Mouse (Mus musculus): ENCODE measurements around the gene Kdm6b. TPM values are rescaled to one million over a fixed set of nuclear protein-coding genes. Genes with fewer than 3 reads are reported as not detected.

Kdm6b gene
- polyA plus RNA-seq, 1 experiment from 2014 or later, result 17.6 TPM

DNA sequence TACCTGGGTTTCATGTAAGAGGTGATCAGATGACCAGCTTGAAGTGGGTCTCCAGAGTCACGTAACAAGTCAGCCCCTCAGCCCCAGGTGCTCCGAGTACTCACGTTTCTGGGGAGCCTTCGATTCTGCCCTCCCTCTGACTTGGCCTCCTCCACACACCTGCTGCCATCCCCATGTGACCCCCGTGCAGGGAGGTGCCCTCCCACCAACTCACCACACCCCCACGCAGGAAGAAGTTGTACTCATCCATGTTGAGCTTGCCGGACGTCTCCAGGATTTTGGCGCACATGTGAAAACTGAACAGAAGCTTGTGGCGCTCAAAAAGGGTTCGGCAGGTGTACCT, 19.1 kb upstream of the Kdm6b start:
- H3K4me2 ChIP-seq (ENCODE audit: low read depth, low read length), result no peak overlapping the region
- H3K4me1 ChIP-seq (ENCODE audit: control insufficient read depth, insufficient read depth, low read length), result peaks cover 12% of the 10 kb centered on the region
- ATAC-seq, result no peak
- 74% methylated on average over 11 of the region's 11 CpGs for WGBS
- H3K4me3 ChIP-seq (ENCODE audit: low read length), result no peak overlapping the region
- H3K27me3 ChIP-seq (replicated peaks; ENCODE audit: control insufficient read depth, insufficient read depth, low read length), result no peaks in the 10 kb centered on the region
- no peak overlapping the region for H3K27ac ChIP-seq (ENCODE audit: low read length)
- no peaks in the 10 kb centered on the region for H3K36me3 ChIP-seq (ENCODE audit: control insufficient read depth, insufficient read depth, low read length)
- H3K9ac ChIP-seq (ENCODE audit: low read depth, low read length), result no peak overlapping the region
- no peaks in the 10 kb centered on the region for H3K9me3 ChIP-seq (ENCODE audit: control insufficient read depth, low read length)

DNA sequence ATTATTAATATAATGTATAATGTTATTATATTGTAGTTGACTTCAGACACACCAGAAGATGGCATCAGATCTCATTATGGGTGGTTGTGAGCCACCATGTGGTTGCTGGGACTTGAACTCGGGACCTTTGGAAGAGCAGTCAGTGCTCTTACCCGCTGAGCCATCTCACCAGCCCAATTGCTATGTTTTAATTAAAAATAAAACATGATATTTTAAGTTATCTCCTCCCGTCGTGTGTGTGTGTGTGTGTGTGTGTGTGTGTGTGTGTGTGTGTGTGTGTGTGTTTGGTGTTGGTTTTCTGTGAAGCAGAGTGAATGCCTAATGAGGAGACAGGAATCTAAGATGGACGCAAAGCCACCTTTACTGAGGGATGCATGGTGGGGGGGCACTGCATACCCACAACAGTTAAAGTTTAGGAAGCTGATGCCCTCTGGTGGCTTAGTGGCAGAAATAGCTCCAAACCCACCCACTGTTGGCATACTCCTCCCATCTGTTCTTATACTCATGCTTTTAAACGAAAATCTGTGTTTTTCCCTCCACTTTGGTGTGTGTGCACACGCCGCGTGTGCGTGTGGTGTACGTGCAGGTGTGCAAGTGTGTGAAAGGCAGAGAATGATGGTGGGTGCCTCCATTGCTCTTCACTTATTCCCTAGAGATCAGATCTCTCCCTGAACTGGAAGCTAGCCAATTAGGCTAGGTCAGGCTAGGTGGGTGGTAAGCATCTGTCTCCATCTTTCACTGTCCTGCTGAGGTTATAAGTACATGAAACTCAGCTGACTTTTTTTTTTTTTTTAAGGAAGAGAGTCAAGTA, 18.6 kb upstream of the Kdm6b start:
- H3K36me3 ChIP-seq (ENCODE audit: control insufficient read depth, insufficient read depth, low read length), result no peaks in the 10 kb centered on the region
- ATAC-seq, result peak; percentile 66
- WGBS, result 27% methylated on average over 11 of the region's 11 CpGs
- no peak overlapping the region for H3K4me3 ChIP-seq (ENCODE audit: low read length)
- H3K27me3 ChIP-seq (replicated peaks; ENCODE audit: control insufficient read depth, insufficient read depth, low read length), result no peaks in the 10 kb centered on the region
- H3K27ac ChIP-seq (ENCODE audit: low read length), result no peak overlapping the region
- H3K9me3 ChIP-seq (ENCODE audit: control insufficient read depth, low read length), result no peaks in the 10 kb centered on the region
- no peak overlapping the region for H3K9ac ChIP-seq (ENCODE audit: low read depth, low read length)
- H3K4me2 ChIP-seq (ENCODE audit: low read depth, low read length), result no peak overlapping the region
- peaks cover 12% of the 10 kb centered on the region for H3K4me1 ChIP-seq (ENCODE audit: control insufficient read depth, insufficient read depth, low read length)

DNA sequence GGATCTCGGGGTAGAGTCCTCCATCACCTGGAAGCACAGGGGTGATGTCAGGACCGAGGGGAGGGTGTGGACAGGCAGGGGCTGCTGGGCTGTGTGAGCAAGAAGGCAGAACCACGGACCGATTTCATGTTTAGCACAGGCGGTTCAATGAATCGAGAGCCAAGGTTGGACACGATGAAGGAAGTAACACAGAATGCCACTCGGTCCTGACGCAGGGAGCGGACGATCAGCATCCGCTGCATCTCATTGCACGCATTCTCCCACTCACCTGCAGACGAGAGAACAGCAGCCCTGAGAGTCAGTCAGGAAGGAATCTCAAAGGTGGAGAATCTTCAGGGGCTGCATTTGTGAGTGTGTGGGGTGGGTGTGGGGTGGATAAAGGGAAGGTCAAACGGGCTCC, 17.2 kb upstream of the Kdm6b start:
- peaks cover 12% of the 10 kb centered on the region for H3K4me1 ChIP-seq (ENCODE audit: control insufficient read depth, insufficient read depth, low read length)
- no peak overlapping the region for H3K4me3 ChIP-seq (ENCODE audit: low read length)
- H3K36me3 ChIP-seq (ENCODE audit: control insufficient read depth, insufficient read depth, low read length), result no peaks in the 10 kb centered on the region
- no peak overlapping the region for H3K9ac ChIP-seq (ENCODE audit: low read depth, low read length)
- no peak overlapping the region for H3K4me2 ChIP-seq (ENCODE audit: low read depth, low read length)
- H3K27me3 ChIP-seq (replicated peaks; ENCODE audit: control insufficient read depth, insufficient read depth, low read length), result no peaks in the 10 kb centered on the region
- no peaks in the 10 kb centered on the region for H3K9me3 ChIP-seq (ENCODE audit: control insufficient read depth, low read length)
- H3K27ac ChIP-seq (ENCODE audit: low read length), result no peak overlapping the region
- WGBS, result 91% methylated on average over 15 of the region's 15 CpGs
- ATAC-seq, result no peak

DNA sequence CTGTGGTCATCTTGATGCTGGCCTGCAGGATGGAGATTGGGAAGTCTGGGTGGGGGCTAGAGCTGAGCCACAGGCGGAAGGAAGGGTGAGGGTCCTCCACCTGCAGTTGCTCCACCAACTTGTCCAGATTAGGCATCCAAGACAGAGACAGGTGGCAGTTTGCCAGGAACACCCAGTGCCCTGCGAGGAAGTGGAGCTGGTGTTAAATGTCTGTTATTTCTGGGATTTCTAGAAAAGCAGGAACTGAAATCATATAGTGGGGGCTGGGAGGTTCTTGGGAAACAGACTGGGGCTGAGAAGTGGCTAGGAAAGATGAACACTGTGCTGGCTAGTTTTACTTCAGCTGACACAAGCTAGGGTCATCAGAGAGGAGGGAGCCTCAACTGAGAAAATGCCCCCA, 15.8 kb upstream of the Kdm6b start:
- Histone ChIP-seq H3K27ac (ENCODE audit: low read length) (no peak overlapping the region), H3K9ac (ENCODE audit: low read depth, low read length) (no peak overlapping the region)

DNA sequence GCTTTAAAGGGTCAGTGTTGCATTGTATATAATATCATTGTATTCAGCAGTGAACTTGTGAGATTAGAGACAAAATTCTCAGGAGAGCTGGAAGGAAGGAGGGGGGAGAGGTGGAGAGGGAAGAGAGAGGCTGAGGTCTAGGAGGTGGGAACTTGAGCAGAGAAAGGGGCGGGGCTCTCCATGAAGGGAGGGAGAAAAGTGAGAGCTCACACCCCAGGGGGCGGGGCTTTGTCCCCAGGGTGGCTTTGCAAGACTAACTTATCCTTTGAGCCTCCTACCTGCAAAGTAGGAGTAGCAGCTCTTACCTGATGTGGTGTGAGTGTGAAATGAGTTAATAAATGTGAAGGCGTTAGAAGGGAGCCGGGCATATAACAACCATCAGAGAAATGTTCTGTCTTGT, 15.3 kb upstream of the Kdm6b start:
- H3K4me3 ChIP-seq (ENCODE audit: low read length), result no peak overlapping the region
- no peak overlapping the region for H3K27ac ChIP-seq (ENCODE audit: low read length)
- no peaks in the 10 kb centered on the region for H3K9me3 ChIP-seq (ENCODE audit: control insufficient read depth, low read length)
- no peaks in the 10 kb centered on the region for H3K36me3 ChIP-seq (ENCODE audit: control insufficient read depth, insufficient read depth, low read length)
- WGBS, result 14% methylated on average over 4 of the region's 4 CpGs
- no peak overlapping the region for H3K9ac ChIP-seq (ENCODE audit: low read depth, low read length)
- peak; percentile 51 for ATAC-seq
- no peak overlapping the region for H3K4me2 ChIP-seq (ENCODE audit: low read depth, low read length)
- peaks cover 15% of the 10 kb centered on the region for H3K4me1 ChIP-seq (ENCODE audit: control insufficient read depth, insufficient read depth, low read length)
- no peaks in the 10 kb centered on the region for H3K27me3 ChIP-seq (replicated peaks; ENCODE audit: control insufficient read depth, insufficient read depth, low read length)

More for the DNA sequence above, 15.8 kb upstream of the Kdm6b start:
- no peak overlapping the region for H3K4me2 ChIP-seq (ENCODE audit: low read depth, low read length)
- H3K36me3 ChIP-seq (ENCODE audit: control insufficient read depth, insufficient read depth, low read length), result no peaks in the 10 kb centered on the region
- no peak for ATAC-seq
- H3K4me3 ChIP-seq (ENCODE audit: low read length), result no peak overlapping the region
- peaks cover 12% of the 10 kb centered on the region for H3K4me1 ChIP-seq (ENCODE audit: control insufficient read depth, insufficient read depth, low read length)
- 34% methylated on average over 2 of the region's 2 CpGs for WGBS
- no peaks in the 10 kb centered on the region for H3K9me3 ChIP-seq (ENCODE audit: control insufficient read depth, low read length)
- no peaks in the 10 kb centered on the region for H3K27me3 ChIP-seq (replicated peaks; ENCODE audit: control insufficient read depth, insufficient read depth, low read length)

DNA sequence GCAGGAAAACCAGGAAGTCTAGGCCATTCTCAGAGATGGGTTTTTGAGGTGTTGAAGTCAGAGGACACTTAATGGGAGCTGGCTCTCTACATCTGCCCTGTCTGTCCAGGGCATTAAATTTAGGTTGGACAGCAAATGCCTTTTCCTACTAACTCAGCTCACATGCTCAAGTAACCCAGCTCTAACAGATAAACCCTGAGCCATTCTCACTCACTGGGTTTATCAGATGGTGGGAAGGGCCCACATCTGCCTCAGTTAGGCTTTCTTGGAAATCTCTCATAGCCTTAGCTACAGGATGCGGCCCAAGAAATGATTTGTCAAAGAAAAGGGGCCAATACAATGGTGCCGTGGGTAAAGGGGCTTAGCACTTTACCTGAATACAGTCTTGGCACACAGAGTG, 12.8 kb upstream of the Kdm6b start:
- Histone ChIP-seq H3K27ac (ENCODE audit: low read length) (no peak overlapping the region), H3K9ac (ENCODE audit: low read depth, low read length) (no peak overlapping the region), H3K4me1 (ENCODE audit: control insufficient read depth, insufficient read depth, low read length) (peaks cover 13% of the 10 kb centered on the region), H3K36me3 (ENCODE audit: control insufficient read depth, insufficient read depth, low read length) (no peaks in the 10 kb centered on the region), H3K4me3 (ENCODE audit: low read length) (no peak overlapping the region), H3K9me3 (ENCODE audit: control insufficient read depth, low read length) (no peaks in the 10 kb centered on the region), H3K4me2 (ENCODE audit: low read depth, low read length) (no peak overlapping the region), H3K27me3 (replicated peaks; ENCODE audit: control insufficient read depth, insufficient read depth, low read length) (peaks cover 4% of the 10 kb centered on the region; the same call in 1 of the 2 replicates)
- no peak for ATAC-seq
- WGBS, result 80% methylated on average over 2 of the region's 2 CpGs

DNA sequence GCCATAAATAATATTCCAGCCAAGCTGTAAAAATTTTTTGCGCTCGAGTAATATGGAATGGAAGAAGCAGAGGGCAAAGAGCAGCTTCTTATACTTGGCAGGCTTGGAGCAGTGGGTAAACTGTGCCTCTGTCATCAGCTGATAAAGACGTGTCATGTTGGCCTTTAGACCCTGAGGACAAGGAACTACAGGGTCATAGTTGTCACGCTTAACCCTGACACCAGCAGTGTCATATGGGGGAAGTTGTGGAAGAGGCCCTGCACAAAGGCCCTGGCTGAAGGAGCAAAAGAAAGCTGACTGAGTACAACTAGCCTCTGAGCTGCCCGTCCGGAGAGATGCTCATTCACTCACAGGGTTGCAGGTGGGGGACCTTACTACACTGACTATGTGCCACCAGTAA, 10.4 kb upstream of the Kdm6b start:
- Histone ChIP-seq H3K9ac (ENCODE audit: low read depth, low read length) (0 out of 2 replicates have a peak overlapping the region, but pooled peaks have one; percentile 11), H3K4me2 (ENCODE audit: low read depth, low read length) (0 out of 2 replicates have a peak overlapping the region, but pooled peaks have one; percentile 18), H3K4me1 (ENCODE audit: control insufficient read depth, insufficient read depth, low read length) (peaks cover 13% of the 10 kb centered on the region), H3K36me3 (ENCODE audit: control insufficient read depth, insufficient read depth, low read length) (no peaks in the 10 kb centered on the region), H3K4me3 (ENCODE audit: low read length) (no peak overlapping the region), H3K9me3 (ENCODE audit: control insufficient read depth, low read length) (no peaks in the 10 kb centered on the region), H3K27ac (ENCODE audit: low read length) (peak overlapping the region; percentile 43), H3K27me3 (replicated peaks; ENCODE audit: control insufficient read depth, insufficient read depth, low read length) (peaks cover 6% of the 10 kb centered on the region; the same call in 1 of the 2 replicates)
- peak; percentile 56 for ATAC-seq
- WGBS, result 50% methylated on average over 6 of the region's 6 CpGs

DNA sequence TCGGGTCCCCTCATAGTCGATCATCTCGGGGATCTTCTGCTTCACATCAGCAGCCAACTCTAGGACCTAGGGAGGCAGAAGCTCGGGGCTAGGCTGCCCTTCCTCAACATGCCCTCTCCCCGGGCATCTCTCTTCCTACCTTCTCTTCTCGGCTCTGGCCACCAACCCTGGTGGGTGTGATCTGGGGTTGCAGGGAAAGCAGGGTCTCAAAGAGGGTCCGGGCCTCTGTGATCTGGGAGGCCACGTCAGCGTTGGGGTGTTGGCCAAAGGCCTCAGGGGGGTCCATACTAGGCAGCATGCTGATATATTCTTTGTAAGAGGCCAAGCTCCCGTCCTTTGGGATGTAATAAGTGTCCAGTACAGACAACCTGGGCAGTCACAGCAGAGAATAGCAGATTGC, 9.4 kb upstream of the Kdm6b start:
- Histone ChIP-seq H3K4me3 (ENCODE audit: low read length) (no peak overlapping the region), H3K27ac (ENCODE audit: low read length) (no peak overlapping the region), H3K9ac (ENCODE audit: low read depth, low read length) (no peak overlapping the region), H3K4me1 (ENCODE audit: control insufficient read depth, insufficient read depth, low read length) (peaks cover 12% of the 10 kb centered on the region; the same call in 1 of the 2 replicates), H3K36me3 (ENCODE audit: control insufficient read depth, insufficient read depth, low read length) (no peaks in the 10 kb centered on the region), H3K4me2 (ENCODE audit: low read depth, low read length) (0 out of 2 replicates have a peak overlapping the region, but pooled peaks have one; percentile 21), H3K9me3 (ENCODE audit: control insufficient read depth, low read length) (no peaks in the 10 kb centered on the region), H3K27me3 (replicated peaks; ENCODE audit: control insufficient read depth, insufficient read depth, low read length) (peaks cover 6% of the 10 kb centered on the region; the same call in 1 of the 2 replicates)
- WGBS, result 92% methylated on average over 10 of the region's 10 CpGs
- ATAC-seq, result no peak

DNA sequence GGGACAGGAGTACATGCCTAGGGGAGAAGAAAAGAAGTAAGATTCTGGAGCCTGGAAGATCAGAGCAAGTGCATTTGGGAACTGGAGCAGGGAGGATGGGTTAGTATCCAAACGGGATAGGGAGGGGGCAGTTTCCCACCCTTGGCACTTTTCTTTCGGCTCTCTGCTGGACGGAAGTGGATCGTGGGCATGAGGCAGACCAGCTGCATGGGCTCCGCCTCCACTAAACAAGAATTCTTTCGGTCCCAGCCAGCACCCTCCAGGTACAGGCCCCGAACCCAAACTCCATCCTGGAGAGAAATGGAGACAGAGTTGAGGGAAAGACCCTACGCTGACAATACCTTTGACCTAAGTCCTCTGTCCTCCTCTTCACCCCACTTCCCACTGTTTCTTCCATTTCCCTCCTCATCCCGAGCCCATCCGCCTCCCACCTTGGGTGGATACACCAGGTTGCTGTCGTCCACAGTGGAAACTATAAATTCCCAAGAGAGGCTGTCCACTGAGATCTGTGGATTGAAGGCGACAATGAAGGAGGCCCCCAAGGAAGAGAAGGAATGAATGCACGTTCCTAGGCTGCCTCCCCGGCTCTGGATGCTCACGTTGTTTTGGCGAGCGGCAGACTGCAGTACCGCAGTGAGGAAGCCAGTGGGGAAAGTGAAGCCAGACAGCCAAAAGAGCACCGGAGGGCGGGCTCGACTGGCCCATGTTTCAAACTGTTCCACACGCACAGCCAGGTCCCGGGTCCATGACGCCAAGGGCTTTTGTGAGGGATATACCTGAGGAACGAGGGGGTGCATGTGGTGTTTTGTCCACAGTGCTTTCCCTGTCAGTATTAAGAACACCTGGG, 7.9 kb upstream of the Kdm6b start:
- Histone ChIP-seq H3K27ac (ENCODE audit: low read length) (no peak overlapping the region), H3K27me3 (replicated peaks; ENCODE audit: control insufficient read depth, insufficient read depth, low read length) (peaks cover 6% of the 10 kb centered on the region; the same call in 1 of the 2 replicates), H3K4me1 (ENCODE audit: control insufficient read depth, insufficient read depth, low read length) (peaks cover 20% of the 10 kb centered on the region), H3K4me2 (ENCODE audit: low read depth, low read length) (no peak overlapping the region), H3K4me3 (ENCODE audit: low read length) (no peak overlapping the region), H3K9ac (ENCODE audit: low read depth, low read length) (0 out of 2 replicates have a peak overlapping the region, but pooled peaks have one; percentile 15), H3K9me3 (ENCODE audit: control insufficient read depth, low read length) (no peaks in the 10 kb centered on the region), H3K36me3 (ENCODE audit: control insufficient read depth, insufficient read depth, low read length) (no peaks in the 10 kb centered on the region)
- 25% methylated on average over 25 of the region's 25 CpGs for WGBS
- no peak for ATAC-seq

Data from intestine, embryonic 16.5 days (tissue).